Mouse (Mus musculus): ENCODE results near the gene Myo1g. TPM values are rescaled to one million over a fixed set of nuclear protein-coding genes. Genes with fewer than 3 reads are reported as not detected.

Myo1g gene
- total RNA-seq, 2 experiments from 2014 or later: 3.0 to 3.4 TPM

GRCm38 (mm10) chr11:6463159-6463837, 57.5 kb downstream of the Myo1g start:
- no peak for DNase-seq (ENCODE audit: low spot score in 2 of 2)

Small RNAs within 50 kb of the gene (microRNA-seq; reads per million reads assigned to microRNA genes)
- gene Gm22123: not detected

Other genes starting within 250 kb of the Myo1g start
- 10 to 100 TPM; 70.1 to 72.9 TPM for gene Tmed4, start 246.1 kb downstream of the Myo1g start, total RNA-seq (2021)
- 100 to 1,000 TPM; 340 to 351 TPM for gene Ogdh, start 229.3 kb downstream of the Myo1g start, total RNA-seq (2021)
- gene Zmiz2, start 131.9 kb downstream of the Myo1g start, total RNA-seq (2021): 10 to 100 TPM; 35.6 to 40.1 TPM
- gene Ppia, start 105.5 kb downstream of the Myo1g start, total RNA-seq (2021): 1,000 to 10,000 TPM; 1,218 to 1,228 TPM
- gene H2afv, start 76.5 kb downstream of the Myo1g start, total RNA-seq (2021): 10 to 100 TPM; 96.2 to 97.0 TPM
- 10 to 100 TPM; 84.0 to 90.4 TPM for gene Purb, start 45.0 kb downstream of the Myo1g start, total RNA-seq (2021)
- 10 to 100 TPM; 40.2 to 50.8 TPM for gene Ccm2, start 25.9 kb upstream of the Myo1g start, total RNA-seq (2021)
- gene Nacad, start 85.1 kb upstream of the Myo1g start, total RNA-seq (2021): 1 to 10 TPM; 2.0 to 2.2 TPM
- 10 to 100 TPM; 55.1 to 59.1 TPM for gene Tbrg4, start 105.1 kb upstream of the Myo1g start, total RNA-seq (2021)
- gene Wap, start 117.7 kb upstream of the Myo1g start, total RNA-seq (2021): not detected
- 1 to 10 TPM in 1 of 2 experiments, under 1 TPM in 1; 0.98 to 1.7 TPM for gene Ramp3, start 137.6 kb upstream of the Myo1g start, total RNA-seq (2021)

Measured in gastrocnemius, postnatal 4 days (tissue).